Mouse (Mus musculus): ENCODE measurements at regions not wholly inside any gene's neighbourhood (a gene's known extent, or its start where the extent isn't known, plus 50 kb on each side); places are given as distances from the start of the nearest gene placed in this dataset.

GRCm38 (mm10) chr16:30678708-30679492 lies 79.4 kb downstream of the Fam43a start:
- no peaks in the 10 kb centered on the region for H3K4me1 ChIP-seq (ENCODE audit: insufficient read depth)
- ATAC-seq (peak; percentile 21; the same call in 1 of the 2 replicates), DNase-seq (no peak)
- H3K9me3 ChIP-seq (ENCODE audit: low read length): no peaks in the 10 kb centered on the region
- 61% methylated on average over 9 of the region's 9 CpGs for WGBS (ENCODE audit: insufficient replicate concordance)
- peak overlapping the region; percentile 44 for H3K27ac ChIP-seq (ENCODE audit: low read depth)
- no peak overlapping the region for H3K4me2 ChIP-seq (ENCODE audit: low read depth, low read length)
- no peaks in the 10 kb centered on the region for H3K36me3 ChIP-seq (replicated peaks; ENCODE audit: insufficient read depth, low read length)
- H3K27me3 ChIP-seq (ENCODE audit: insufficient read depth, low read length): no peaks in the 10 kb centered on the region
- TF ChIP-seq CTCF (IDR thresholded peaks at IDR 0.05; ENCODE audit: low read depth): no peak
- no peak overlapping the region for H3K4me3 ChIP-seq (ENCODE audit: low read depth, low read length)
- H3K9ac ChIP-seq (replicated peaks): no peak overlapping the region

- WGBS (ENCODE audit: insufficient replicate concordance): 71% methylated on average over 3 of the region's 3 CpGs
- Histone ChIP-seq H3K27ac (ENCODE audit: low read depth) (peak overlapping the region; percentile 44; the same call in 1 of the 2 replicates), H3K4me2 (ENCODE audit: low read depth, low read length) (no peak overlapping the region), H3K9ac (replicated peaks) (no peak overlapping the region), H3K36me3 (replicated peaks; ENCODE audit: insufficient read depth, low read length) (no peaks in the 10 kb centered on the region), H3K4me1 (ENCODE audit: insufficient read depth) (no peaks in the 10 kb centered on the region), H3K27me3 (ENCODE audit: insufficient read depth, low read length) (no peaks in the 10 kb centered on the region), H3K9me3 (ENCODE audit: low read length) (no peaks in the 10 kb centered on the region), H3K4me3 (ENCODE audit: low read depth, low read length) (no peak overlapping the region)
- ATAC-seq (no peak), DNase-seq (no peak)
- no peak for TF ChIP-seq CTCF (IDR thresholded peaks at IDR 0.05; ENCODE audit: low read depth)
- no peak for TF ChIP-seq EP300 (IDR thresholded peaks at IDR 0.05; ENCODE audit: low read depth)
Observed at GRCm38 (mm10) chr16:30679493-30679811, 79.9 kb downstream of the Fam43a start.

GRCm38 (mm10) chr16:30681421-30681820 lies 81.9 kb downstream of the Fam43a start:
- no peak for TF ChIP-seq CTCF (IDR thresholded peaks at IDR 0.05; ENCODE audit: low read depth)
- TF ChIP-seq EP300 (IDR thresholded peaks at IDR 0.05; ENCODE audit: low read depth): no peak
- Histone ChIP-seq H3K36me3 (replicated peaks; ENCODE audit: insufficient read depth, low read length) (no peaks in the 10 kb centered on the region), H3K4me2 (ENCODE audit: low read depth, low read length) (no peak overlapping the region), H3K4me3 (ENCODE audit: low read depth, low read length) (no peak overlapping the region), H3K4me1 (ENCODE audit: insufficient read depth) (no peaks in the 10 kb centered on the region), H3K27ac (ENCODE audit: low read depth) (no peak overlapping the region), H3K9ac (replicated peaks) (no peak overlapping the region), H3K27me3 (ENCODE audit: insufficient read depth, low read length) (no peaks in the 10 kb centered on the region), H3K9me3 (ENCODE audit: low read length) (no peaks in the 10 kb centered on the region)
- DNase-seq: no peak
- 75% methylated on average over 4 of the region's 4 CpGs for WGBS (ENCODE audit: insufficient replicate concordance)
- no peak for ATAC-seq

- no peak overlapping the region for H3K9ac ChIP-seq (replicated peaks)
- TF ChIP-seq EP300 (IDR thresholded peaks at IDR 0.05; ENCODE audit: low read depth): no peak
- H3K27me3 ChIP-seq (ENCODE audit: insufficient read depth, low read length): no peaks in the 10 kb centered on the region
- no peak overlapping the region for H3K27ac ChIP-seq (ENCODE audit: low read depth)
- no peaks in the 10 kb centered on the region for H3K9me3 ChIP-seq (ENCODE audit: low read length)
- H3K4me2 ChIP-seq (ENCODE audit: low read depth, low read length): no peak overlapping the region
- no peak overlapping the region for H3K4me3 ChIP-seq (ENCODE audit: low read depth, low read length)
- no peaks in the 10 kb centered on the region for H3K4me1 ChIP-seq (ENCODE audit: insufficient read depth)
- H3K36me3 ChIP-seq (replicated peaks; ENCODE audit: insufficient read depth, low read length): no peaks in the 10 kb centered on the region
- DNase-seq: no peak
- WGBS (ENCODE audit: insufficient replicate concordance): 82% methylated on average over 3 of the region's 3 CpGs
- no peak for ATAC-seq
Observed at GRCm38 (mm10) chr16:30683986-30684385, 84.5 kb downstream of the Fam43a start.

- Histone ChIP-seq H3K9ac (replicated peaks) (no peak overlapping the region), H3K4me3 (ENCODE audit: low read depth, low read length) (no peak overlapping the region), H3K36me3 (replicated peaks; ENCODE audit: insufficient read depth, low read length) (no peaks in the 10 kb centered on the region), H3K9me3 (ENCODE audit: low read length) (no peaks in the 10 kb centered on the region), H3K4me2 (ENCODE audit: low read depth, low read length) (no peak overlapping the region), H3K27ac (ENCODE audit: low read depth) (no peak overlapping the region), H3K27me3 (ENCODE audit: insufficient read depth, low read length) (no peaks in the 10 kb centered on the region), H3K4me1 (ENCODE audit: insufficient read depth) (no peaks in the 10 kb centered on the region)
- 27% methylated on average over 6 of the region's 6 CpGs for WGBS (ENCODE audit: insufficient replicate concordance)
- TF ChIP-seq CTCF (IDR thresholded peaks at IDR 0.05; ENCODE audit: low read depth) (no peak), EP300 (IDR thresholded peaks at IDR 0.05; ENCODE audit: low read depth) (no peak)
- ATAC-seq: no peak; the same call in 1 of the 2 replicates
- DNase-seq: no peak
Observed at GRCm38 (mm10) chr16:30686536-30686935, 87.0 kb downstream of the Fam43a start.

- no peak overlapping the region for H3K4me3 ChIP-seq (ENCODE audit: low read depth, low read length)
Observed at GRCm38 (mm10) chr16:30687225-30687624, 87.7 kb downstream of the Fam43a start.

More at GRCm38 (mm10) chr16:30687225-30687624, 87.7 kb downstream of the Fam43a start:
- Histone ChIP-seq H3K27ac (ENCODE audit: low read depth) (no peak overlapping the region), H3K4me2 (ENCODE audit: low read depth, low read length) (no peak overlapping the region), H3K36me3 (replicated peaks; ENCODE audit: insufficient read depth, low read length) (no peaks in the 10 kb centered on the region), H3K9ac (replicated peaks) (no peak overlapping the region), H3K9me3 (ENCODE audit: low read length) (no peaks in the 10 kb centered on the region), H3K4me1 (ENCODE audit: insufficient read depth) (no peaks in the 10 kb centered on the region), H3K27me3 (ENCODE audit: insufficient read depth, low read length) (no peaks in the 10 kb centered on the region)
- ATAC-seq (no peak), DNase-seq (no peak)
- WGBS (ENCODE audit: insufficient replicate concordance): 79% methylated on average over 6 of the region's 6 CpGs
- no peak for TF ChIP-seq CTCF (IDR thresholded peaks at IDR 0.05; ENCODE audit: low read depth)

All from liver, postnatal 0 days (tissue).